Mouse (Mus musculus) G1E (cell line): ENCODE measurements around the gene Lrfn2.

Experiments used
- CTCF ChIP-seq: IDR thresholded peaks from 2 replicates; pipeline ENCODE4 v1.5.1; 2012; ENCODE audit warnings: low read depth, low read length, inconsistent platforms, mixed read lengths
- TAL1 ChIP-seq: conservative IDR thresholded peaks from 2 replicates; pipeline ENCODE4 v1.6.1; 2012; ENCODE audit warnings: low read depth, low read length, inconsistent platforms, mixed read lengths

GRCm38 (mm10) chr17:49037163-49037950 lies 105.2 kb downstream of the Lrfn2 start:
- no peak for TF ChIP-seq CTCF
- TF ChIP-seq TAL1 = no peak
